Mouse (Mus musculus): Measurements from ENCODE around the gene Gm42688.

The Gm42688 gene

GRCm38 (mm10) chr6:83101316-83101687, at the start of gene Gm42688, which contains the start of gene Ccdc142:
Gene Gm42688 (plus strand): TSS chr6:83101617.
Gene Ccdc142 (plus strand): TSS chr6:83101601.
- peak; percentile 81 to 85 for DNase-seq (ENCODE audit: low read depth in 2 of 2, low spot score in 2 of 2)

- DNase-seq (ENCODE audit: low read depth in 2 of 2, low spot score in 2 of 2) = no peak
These were observed 48.1 kb upstream of the Gm42688 start for GRCm38 (mm10) chr6:83053136-83053960.

- peak; percentile 95 to 96 for DNase-seq (ENCODE audit: low read depth in 2 of 2, low spot score in 2 of 2)
These were observed 47.2 kb upstream of the Gm42688 start, which contains the start of gene Aup1 for GRCm38 (mm10) chr6:83054074-83054851. Gene Aup1 (plus strand): TSS chr6:83054521.

- no peak for DNase-seq (ENCODE audit: low read depth in 2 of 2, low spot score in 2 of 2)
These were observed 46.5 kb upstream of the Gm42688 start, which contains the start of gene Htra2 for GRCm38 (mm10) chr6:83054871-83055431. Gene Htra2 (minus strand): TSS chr6:83055273.

GRCm38 (mm10) chr6:83057790-83058189, 43.6 kb upstream of the Gm42688 start, which contains the start of gene Dqx1:
Gene Dqx1 (plus strand): TSS chr6:83057844.
- DNase-seq (ENCODE audit: low read depth in 2 of 2, low spot score in 2 of 2) = no peak

GRCm38 (mm10) chr6:83058725-83059124, 42.7 kb upstream of the Gm42688 start:
- no peak for DNase-seq (ENCODE audit: low read depth in 2 of 2, low spot score in 2 of 2)

- DNase-seq (ENCODE audit: low read depth in 2 of 2, low spot score in 2 of 2) = no peak
These were observed 35.4 kb upstream of the Gm42688 start for GRCm38 (mm10) chr6:83065995-83066394.

- DNase-seq (ENCODE audit: low read depth in 2 of 2, low spot score in 2 of 2) = no peak
These were observed 35.0 kb upstream of the Gm42688 start for GRCm38 (mm10) chr6:83066441-83066840.

- no peak for DNase-seq (ENCODE audit: low read depth in 2 of 2, low spot score in 2 of 2)
These were observed 33.2 kb upstream of the Gm42688 start for GRCm38 (mm10) chr6:83068221-83068620.

- DNase-seq (ENCODE audit: low read depth in 2 of 2, low spot score in 2 of 2) = no peak
These were observed 32.5 kb upstream of the Gm42688 start for GRCm38 (mm10) chr6:83068706-83069487.

GRCm38 (mm10) chr6:83069488-83070246, 31.8 kb upstream of the Gm42688 start:
- DNase-seq (ENCODE audit: low read depth in 2 of 2, low spot score in 2 of 2) = no peak

GRCm38 (mm10) chr6:83070247-83070310, 31.3 kb upstream of the Gm42688 start, which contains the start of gene Tlx2:
Gene Tlx2 (minus strand): TSS chr6:83070293.
- no peak for DNase-seq (ENCODE audit: low read depth in 2 of 2, low spot score in 2 of 2)

- no peak for DNase-seq (ENCODE audit: low read depth in 2 of 2, low spot score in 2 of 2)
These were observed 30.9 kb upstream of the Gm42688 start for GRCm38 (mm10) chr6:83070311-83071219.

GRCm38 (mm10) chr6:83071220-83071619, 30.2 kb upstream of the Gm42688 start:
- no peak for DNase-seq (ENCODE audit: low read depth in 2 of 2, low spot score in 2 of 2)

- peak in 1 of 2 experiments; percentile 51 for DNase-seq (ENCODE audit: low read depth in 2 of 2, low spot score in 2 of 2)
These were observed 26.4 kb upstream of the Gm42688 start for GRCm38 (mm10) chr6:83074979-83075378.

GRCm38 (mm10) chr6:83077630-83078323, 23.6 kb upstream of the Gm42688 start, which contains the start of gene Pcgf1:
Gene Pcgf1 (plus strand): TSS chr6:83077869.
- DNase-seq (ENCODE audit: low read depth in 2 of 2, low spot score in 2 of 2) = no peak

GRCm38 (mm10) chr6:83078324-83078858, 23.0 kb upstream of the Gm42688 start:
- DNase-seq (ENCODE audit: low read depth in 2 of 2, low spot score in 2 of 2) = peak; percentile 99 to 100

GRCm38 (mm10) chr6:83080210-83080609, 21.2 kb upstream of the Gm42688 start:
- DNase-seq (ENCODE audit: low read depth in 2 of 2, low spot score in 2 of 2) = no peak

- DNase-seq (ENCODE audit: low read depth in 2 of 2, low spot score in 2 of 2) = no peak
These were observed 17.9 kb upstream of the Gm42688 start for GRCm38 (mm10) chr6:83083497-83083896.
